Mouse (Mus musculus) forebrain, embryonic 15.5 days (tissue): ENCODE measurements around the gene Drd3. TPM values are rescaled to one million over a fixed set of nuclear protein-coding genes. Genes with fewer than 3 reads are reported as not detected.

Experiments
- ATAC-seq: fragments of 200-750 bp; cut with Nextera tagmentation; replicated peaks from 2 replicates; pipeline ENCODE4 v1.8.0; 2017; ENCODE audit warnings: mild to moderate bottlenecking, moderate TSS enrichment, moderate library complexity
- H3K27ac ChIP-seq: fragments of 300-500 bp; sonication (generic); replicated peaks from 2 replicates; pipeline ENCODE4 v1.5.1; 2015; ENCODE audit warnings: mild to moderate bottlenecking, inconsistent platforms
- H3K27me3 ChIP-seq: fragments of 300-500 bp; sonication (generic); 2 replicates; pipeline ENCODE4 v1.6.1; 2015; ENCODE audit warnings: inconsistent platforms
- H3K36me3 ChIP-seq: fragments of 300-500 bp; sonication (generic); 2 replicates; pipeline ENCODE4 v1.6.1; 2015; ENCODE audit warnings: mild to moderate bottlenecking, inconsistent platforms
- H3K4me1 ChIP-seq: fragments of 300-500 bp; sonication (generic); 2 replicates; pipeline ENCODE4 v1.6.1; 2015; ENCODE audit warnings: inconsistent platforms
- H3K4me2 ChIP-seq: fragments of 300-500 bp; sonication (generic); replicated peaks from 2 replicates; pipeline ENCODE4 v1.6.1; 2015; ENCODE audit warnings: mild to moderate bottlenecking, inconsistent platforms
- H3K4me3 ChIP-seq: fragments of 300-500 bp; sonication (generic); 2 replicates; pipeline ENCODE4 v1.5.1; 2015; ENCODE audit warnings: mild to moderate bottlenecking, inconsistent platforms
- H3K9ac ChIP-seq: fragments of 300-500 bp; sonication (generic); replicated peaks from 2 replicates; pipeline ENCODE4 v1.6.1; 2015; ENCODE audit warnings: mild to moderate bottlenecking, inconsistent platforms
- H3K9me3 ChIP-seq: fragments of 300-500 bp; sonication (generic); 2 replicates; pipeline ENCODE4 v1.6.1; 2016; ENCODE audit warnings: inconsistent platforms
- WGBS: fragments of 180-500 bp; shearing (Covaris S2); methylation state at CpG from one replicate; pipeline ENCODE4 v1.1.7; 2015; ENCODE audit warnings: mixed read lengths; 5-methylcytosine and 5-hydroxymethylcytosine counted together
- polyA plus RNA-seq: library from polyadenylated mRNA; unstranded; fragments of >200 nt; fragmentation: Nextera tagmentation; extraction: Ambion mirVana; gene quantifications from 2 replicates; pipeline ENCODE4 v1.2.1, GENCODE M21; 2015

The Drd3 gene
- polyA plus RNA-seq, 1 experiment from 2014 or later: not detected

DNA sequence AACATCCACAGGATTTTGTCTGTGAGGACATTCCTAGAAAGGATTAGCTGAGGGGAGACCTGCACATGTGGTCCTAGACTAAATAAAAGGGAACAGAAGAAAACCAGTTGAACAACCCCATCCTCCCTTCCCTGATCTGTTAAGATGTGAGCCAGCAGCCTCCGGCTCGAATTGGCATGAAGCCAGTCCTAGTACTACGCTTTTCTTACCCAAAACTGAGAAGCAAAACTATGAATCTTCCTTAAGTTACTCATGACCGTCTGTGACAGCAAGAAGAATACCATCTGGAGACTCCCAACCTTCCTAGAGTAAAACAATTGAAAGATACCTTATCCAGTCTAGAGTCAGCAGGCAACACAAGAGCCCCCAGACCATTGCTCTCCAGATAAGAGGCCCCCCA is 15.9 kb upstream of the Drd3 start:
- Histone ChIP-seq H3K4me2 (no peak overlapping the region), H3K9ac (no peak overlapping the region), H3K4me1 (no peaks in the 10 kb centered on the region), H3K27me3 (no peaks in the 10 kb centered on the region), H3K27ac (no peak overlapping the region), H3K4me3 (no peak overlapping the region), H3K9me3 (no peaks in the 10 kb centered on the region), H3K36me3 (no peaks in the 10 kb centered on the region)
- 72% methylated on average over 4 of the region's 4 CpGs for WGBS
- no peak for ATAC-seq

DNA sequence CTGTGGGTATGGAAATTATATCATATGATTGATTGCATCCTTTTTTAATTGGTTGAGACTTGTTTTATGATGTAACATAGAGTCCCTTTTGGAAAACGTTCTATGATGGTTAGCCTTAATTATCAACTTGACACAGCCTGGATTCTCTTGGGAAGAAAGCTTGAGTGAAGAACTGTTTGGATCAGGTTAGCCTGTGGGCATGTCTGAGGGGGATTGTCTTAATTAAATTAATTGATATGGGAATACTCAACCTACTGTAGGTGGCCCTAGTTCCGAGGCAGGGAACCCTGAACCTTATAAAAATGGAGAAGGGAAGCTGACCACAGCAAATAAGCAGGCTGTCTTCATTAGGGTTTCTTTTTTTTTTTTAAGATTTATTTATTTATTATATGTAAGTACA is 12.9 kb upstream of the Drd3 start:
- no peak for ATAC-seq

DNA sequence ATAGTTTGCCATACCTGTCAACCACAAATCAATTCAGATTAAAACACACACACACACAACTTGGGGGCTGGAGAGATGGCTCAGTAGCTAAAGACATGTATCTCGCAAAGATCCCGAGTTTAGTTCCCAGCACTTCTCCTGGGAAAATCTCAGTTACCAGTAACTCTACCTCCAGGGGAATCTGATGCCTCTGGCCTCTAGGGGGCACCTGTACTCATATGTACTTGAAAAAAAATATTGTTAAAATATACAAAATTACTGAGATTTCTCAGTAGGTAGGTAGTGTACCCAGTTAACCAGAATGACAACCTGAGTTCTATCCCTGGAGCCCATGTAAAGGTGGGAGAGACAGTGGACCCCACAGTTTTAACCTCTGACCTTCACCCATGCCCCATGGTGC is 5.4 kb upstream of the Drd3 start:
- no peak overlapping the region for H3K27ac ChIP-seq
- no peaks in the 10 kb centered on the region for H3K4me1 ChIP-seq
- no peaks in the 10 kb centered on the region for H3K36me3 ChIP-seq
- no peak overlapping the region for H3K9ac ChIP-seq
- no peaks in the 10 kb centered on the region for H3K27me3 ChIP-seq
- H3K9me3 ChIP-seq: no peaks in the 10 kb centered on the region
- 93% methylated on average over 2 of the region's 2 CpGs for WGBS
- no peak for ATAC-seq
- no peak overlapping the region for H3K4me2 ChIP-seq
- no peak overlapping the region for H3K4me3 ChIP-seq

More for the DNA sequence above, 12.9 kb upstream of the Drd3 start:
- Histone ChIP-seq H3K36me3 (no peaks in the 10 kb centered on the region), H3K4me2 (no peak overlapping the region), H3K4me3 (no peak overlapping the region), H3K27ac (no peak overlapping the region), H3K27me3 (no peaks in the 10 kb centered on the region), H3K9me3 (no peaks in the 10 kb centered on the region), H3K9ac (no peak overlapping the region), H3K4me1 (no peaks in the 10 kb centered on the region)
- 66% methylated on average over 2 of the region's 2 CpGs for WGBS

DNA sequence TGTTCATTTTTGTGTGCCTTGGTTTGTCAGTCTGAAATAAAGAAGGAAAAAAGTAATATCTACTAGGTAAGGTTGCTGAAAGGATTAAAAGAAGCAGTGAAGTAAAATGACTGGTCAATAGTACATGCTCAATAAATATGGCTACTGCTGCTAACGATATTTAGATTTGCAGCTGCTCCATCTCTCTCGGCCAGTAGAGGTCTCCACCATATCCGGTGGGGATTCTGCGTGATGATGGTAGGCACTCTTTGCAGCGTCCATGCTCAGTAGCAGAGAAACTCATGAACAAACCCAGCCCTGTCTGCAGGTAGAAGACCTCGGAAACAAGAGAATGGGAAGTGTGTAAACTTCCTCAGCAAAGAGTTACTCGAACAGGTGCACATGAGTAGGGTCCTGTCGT is 926 bp upstream of the Drd3 start:
- Histone ChIP-seq H3K4me2 (no peak overlapping the region), H3K36me3 (no peaks in the 10 kb centered on the region), H3K4me1 (peaks cover 6% of the 10 kb centered on the region; the same call in 1 of the 2 replicates), H3K27ac (no peak overlapping the region), H3K9me3 (no peaks in the 10 kb centered on the region), H3K9ac (no peak overlapping the region), H3K27me3 (no peaks in the 10 kb centered on the region), H3K4me3 (no peak overlapping the region)
- WGBS: 85% methylated on average over 8 of the region's 8 CpGs
- no peak for ATAC-seq

DNA sequence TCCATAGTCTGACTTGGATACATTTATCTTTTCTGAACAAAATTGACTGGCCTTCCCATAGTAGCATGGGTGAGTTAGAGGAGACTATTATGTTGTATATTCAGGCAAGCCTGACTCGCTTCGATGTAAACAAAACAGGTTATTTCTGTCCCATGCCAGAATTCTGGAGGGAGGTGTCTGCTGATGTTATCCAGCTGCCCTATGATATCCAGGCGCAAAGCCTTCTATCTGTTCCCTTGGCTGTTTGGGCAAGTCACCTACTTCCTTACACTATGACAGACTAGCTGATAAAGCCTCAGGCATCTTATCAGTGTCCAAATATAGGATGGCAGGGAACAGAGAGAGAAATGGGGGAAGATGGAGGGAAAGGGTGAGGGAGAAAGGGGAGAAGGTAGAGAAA is 18.5 kb downstream of the Drd3 start:
- no peak for ATAC-seq
- WGBS: 94% methylated on average over 3 of the region's 3 CpGs

DNA sequence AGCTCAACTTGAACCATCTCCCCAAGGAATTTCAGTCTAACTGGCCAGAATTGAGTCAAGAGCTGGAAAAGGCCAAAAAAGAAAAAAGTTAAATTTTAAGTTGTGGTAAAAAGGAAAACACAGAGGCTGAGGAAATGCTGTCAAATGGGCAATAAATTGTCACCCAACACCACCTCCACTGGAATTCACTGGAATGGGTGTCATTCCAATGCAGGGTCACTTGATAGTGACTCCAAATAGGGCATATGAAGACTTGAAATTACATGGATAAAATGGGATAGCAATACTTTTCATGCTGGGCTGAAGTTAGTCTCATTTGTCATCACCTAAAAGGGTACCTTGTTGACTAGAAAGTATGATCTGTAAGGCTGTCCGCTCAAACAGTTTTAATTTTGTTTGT is 18.9 kb downstream of the Drd3 start:
- no peak overlapping the region for H3K4me2 ChIP-seq
- WGBS: 95% methylated on average over 1 of the region's 1 CpGs
- H3K27me3 ChIP-seq: no peaks in the 10 kb centered on the region
- no peaks in the 10 kb centered on the region for H3K9me3 ChIP-seq
- H3K36me3 ChIP-seq: no peaks in the 10 kb centered on the region
- H3K27ac ChIP-seq: no peak overlapping the region
- H3K4me1 ChIP-seq: no peaks in the 10 kb centered on the region
- H3K4me3 ChIP-seq: no peak overlapping the region
- ATAC-seq: no peak
- H3K9ac ChIP-seq: no peak overlapping the region

More for the DNA sequence above, 18.5 kb downstream of the Drd3 start:
- Histone ChIP-seq H3K9ac (no peak overlapping the region), H3K4me1 (no peaks in the 10 kb centered on the region), H3K9me3 (no peaks in the 10 kb centered on the region), H3K36me3 (no peaks in the 10 kb centered on the region), H3K4me3 (no peak overlapping the region), H3K27me3 (no peaks in the 10 kb centered on the region), H3K4me2 (no peak overlapping the region), H3K27ac (no peak overlapping the region)

DNA sequence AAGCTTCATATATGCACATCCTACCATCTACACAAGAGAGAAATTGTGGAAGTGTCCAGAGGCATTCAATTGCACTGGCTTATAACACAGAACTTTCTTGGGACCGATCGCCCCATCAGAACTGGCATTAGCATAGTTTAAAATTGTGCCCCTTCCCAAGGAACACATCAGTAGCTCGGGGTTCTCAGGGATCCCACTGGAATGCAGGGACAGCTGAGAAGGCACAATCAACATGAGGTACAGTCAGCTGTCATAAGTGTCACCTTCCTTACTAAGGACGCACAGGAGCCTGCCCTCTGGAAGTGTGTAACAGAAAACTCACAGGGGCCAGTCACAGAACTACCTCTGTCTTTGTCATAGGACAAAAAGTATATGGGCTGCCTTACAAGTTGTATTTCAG is 19.7 kb downstream of the Drd3 start:
- WGBS: 94% methylated on average over 4 of the region's 4 CpGs
- Histone ChIP-seq H3K9ac (no peak overlapping the region), H3K4me2 (no peak overlapping the region), H3K9me3 (no peaks in the 10 kb centered on the region), H3K27me3 (no peaks in the 10 kb centered on the region), H3K4me3 (no peak overlapping the region), H3K27ac (no peak overlapping the region), H3K4me1 (no peaks in the 10 kb centered on the region), H3K36me3 (no peaks in the 10 kb centered on the region)
- no peak for ATAC-seq

DNA sequence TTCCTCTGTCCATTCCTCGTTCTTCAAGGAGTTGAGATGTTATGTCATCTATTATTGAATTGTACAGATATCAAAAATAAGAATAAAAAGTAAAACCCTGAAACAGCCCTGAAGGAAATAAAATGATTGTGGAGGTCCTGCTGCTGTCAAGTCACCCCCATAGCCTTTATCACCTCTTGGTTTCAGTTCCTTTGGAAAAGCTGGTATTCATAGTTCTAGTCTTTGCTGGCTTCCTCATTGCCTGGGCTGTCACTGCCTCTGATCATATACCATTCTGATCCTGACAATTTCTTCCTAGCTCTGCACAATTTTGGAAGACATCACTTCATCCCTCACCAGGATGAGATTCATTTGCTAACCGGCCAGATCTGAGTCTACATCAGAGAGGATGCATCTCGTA is 23.1 kb downstream of the Drd3 start:
- Histone ChIP-seq H3K9ac (no peak overlapping the region), H3K36me3 (no peaks in the 10 kb centered on the region), H3K27me3 (no peaks in the 10 kb centered on the region), H3K4me2 (no peak overlapping the region), H3K27ac (no peak overlapping the region), H3K4me1 (no peaks in the 10 kb centered on the region), H3K9me3 (no peaks in the 10 kb centered on the region), H3K4me3 (no peak overlapping the region)
- 86% methylated on average over 3 of the region's 3 CpGs for WGBS
- ATAC-seq: no peak

DNA sequence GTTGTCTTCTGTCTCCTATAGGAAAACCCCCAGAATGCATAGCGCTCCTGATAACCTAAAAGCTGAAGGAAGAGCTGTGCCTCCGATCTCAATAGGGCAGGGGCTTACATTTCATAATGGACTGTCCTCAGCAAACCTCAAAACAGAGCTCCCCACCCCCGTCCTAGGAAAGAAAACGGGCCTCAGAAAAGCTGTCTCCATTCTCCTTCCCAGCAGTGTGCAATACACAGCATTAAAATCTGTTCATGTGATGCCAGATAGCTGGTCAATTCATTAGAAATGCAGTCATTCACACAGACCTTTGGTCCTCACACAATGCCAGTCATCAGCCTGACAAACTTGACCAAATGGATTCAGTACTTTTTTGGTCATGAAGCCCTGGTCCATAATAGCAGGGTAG is 45.7 kb downstream of the Drd3 start:
- H3K4me3 ChIP-seq: no peak overlapping the region
- H3K9me3 ChIP-seq: 0 out of 2 replicates have a peak, but pooled peaks cover 4% of the 10 kb centered on the region
- H3K27me3 ChIP-seq: no peaks in the 10 kb centered on the region
- no peaks in the 10 kb centered on the region for H3K36me3 ChIP-seq
- WGBS: 7% methylated on average over 4 of the region's 4 CpGs
- peaks cover 31% of the 10 kb centered on the region for H3K4me1 ChIP-seq
- H3K27ac ChIP-seq: peak overlapping the region; percentile 72
- 0 out of 2 replicates have a peak overlapping the region, but pooled peaks have one; percentile 3 for H3K9ac ChIP-seq
- no peak overlapping the region for H3K4me2 ChIP-seq
- peak; percentile 62 for ATAC-seq

DNA sequence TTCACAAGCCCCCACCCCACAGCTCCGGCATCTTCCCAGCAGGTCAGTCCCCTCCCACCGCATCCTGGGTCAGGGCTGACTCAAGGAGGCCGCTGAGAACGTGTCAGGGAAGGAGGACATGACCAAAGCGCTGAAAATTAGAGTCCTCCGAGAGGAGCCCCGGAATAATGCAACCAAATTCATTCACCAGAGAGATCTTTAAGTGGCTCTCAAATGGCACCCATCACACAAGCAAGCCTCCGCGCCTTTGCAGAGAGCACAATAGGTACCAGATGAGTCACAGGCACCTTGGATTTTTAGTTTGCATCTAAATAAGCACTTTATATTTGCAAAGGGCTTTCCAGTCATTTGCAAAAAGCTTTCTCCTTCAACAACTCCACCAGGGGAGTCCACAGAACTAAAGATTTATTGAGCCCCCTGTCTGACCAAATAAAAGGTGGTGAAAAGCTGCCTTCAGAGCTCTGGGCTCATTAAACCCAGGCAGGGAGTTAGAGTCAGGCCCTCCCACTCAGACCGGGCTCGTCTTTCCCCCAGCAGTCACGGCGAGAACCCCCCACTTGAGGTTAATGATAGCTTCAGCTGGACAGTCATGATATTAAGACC is 46.4 kb downstream of the Drd3 start:
- Histone ChIP-seq H3K27me3 (no peaks in the 10 kb centered on the region), H3K27ac (peak overlapping the region; percentile 72), H3K9me3 (0 out of 2 replicates have a peak, but pooled peaks cover 4% of the 10 kb centered on the region), H3K4me1 (peaks cover 31% of the 10 kb centered on the region), H3K4me2 (peak overlapping the region; percentile 31; the same call in 1 of the 2 replicates), H3K36me3 (no peaks in the 10 kb centered on the region), H3K9ac (0 out of 2 replicates have a peak overlapping the region, but pooled peaks have one; percentile 32), H3K4me3 (no peak overlapping the region)
- ATAC-seq: peak; percentile 82
- 4% methylated on average over 13 of the region's 13 CpGs for WGBS

DNA sequence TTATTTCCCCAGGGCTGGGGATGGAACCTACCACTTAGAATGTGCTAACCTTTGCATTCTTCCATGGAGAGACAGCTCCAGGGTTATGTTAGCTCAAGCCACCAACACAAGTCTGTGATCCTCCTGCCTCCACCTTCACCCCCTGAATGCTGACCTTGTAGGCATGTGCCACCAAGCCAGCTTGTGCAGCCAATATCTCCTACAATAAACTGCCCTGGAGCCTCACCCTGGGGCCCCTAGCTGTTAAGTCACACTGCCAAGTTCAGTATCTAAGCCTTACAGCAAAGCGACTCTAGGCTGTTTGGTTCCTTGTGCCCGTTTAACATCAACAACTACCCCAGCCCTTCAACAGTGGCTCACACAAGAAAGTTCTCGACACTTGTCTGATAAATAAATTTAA is 47.3 kb downstream of the Drd3 start:
- H3K4me3 ChIP-seq: no peak overlapping the region
- H3K27me3 ChIP-seq: no peaks in the 10 kb centered on the region
- 27% methylated on average over 3 of the region's 3 CpGs for WGBS
- H3K4me2 ChIP-seq: no peak overlapping the region
- no peaks in the 10 kb centered on the region for H3K36me3 ChIP-seq
- 0 out of 2 replicates have a peak, but pooled peaks cover 4% of the 10 kb centered on the region for H3K9me3 ChIP-seq
- H3K9ac ChIP-seq: no peak overlapping the region
- H3K4me1 ChIP-seq: peaks cover 31% of the 10 kb centered on the region
- ATAC-seq: no peak
- H3K27ac ChIP-seq: peak overlapping the region; percentile 72

DNA sequence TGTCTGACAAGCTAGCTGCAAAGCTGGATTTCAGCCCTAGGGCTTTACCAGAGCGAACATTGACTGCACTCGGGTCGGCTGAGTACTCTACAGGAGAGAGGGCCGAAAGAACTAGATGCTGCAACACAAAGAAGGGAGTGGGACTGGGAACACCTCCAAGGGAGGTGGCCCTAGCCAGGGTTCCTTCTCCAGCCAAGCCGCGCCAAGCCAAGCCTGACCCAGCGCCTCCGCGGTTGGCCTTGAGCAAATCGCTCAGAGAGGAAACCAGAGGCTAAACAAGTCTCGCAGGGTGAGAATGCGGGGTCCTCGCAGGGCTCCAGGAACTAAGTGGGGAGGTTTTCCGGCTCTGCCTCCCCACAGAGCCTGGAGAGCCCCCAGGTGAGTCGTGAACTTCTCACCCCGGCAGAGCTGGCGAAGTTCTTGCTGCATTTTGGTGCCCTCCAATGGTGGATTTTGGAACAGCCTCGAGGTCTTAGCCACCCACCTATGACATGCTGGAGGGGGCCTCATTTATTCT is 48.0 kb downstream of the Drd3 start:
- 1% methylated on average over 18 of the region's 18 CpGs for WGBS
- H3K27ac ChIP-seq: peak overlapping the region; percentile 72
- peak overlapping the region; percentile 23; the same call in 1 of the 2 replicates for H3K9ac ChIP-seq
- no peaks in the 10 kb centered on the region for H3K36me3 ChIP-seq
- peak overlapping the region; percentile 36 for H3K4me3 ChIP-seq
- peak; percentile 73 for ATAC-seq
- H3K9me3 ChIP-seq: no peaks in the 10 kb centered on the region
- H3K4me2 ChIP-seq: peak overlapping the region; percentile 67
- no peaks in the 10 kb centered on the region for H3K27me3 ChIP-seq
- H3K4me1 ChIP-seq: peaks cover 31% of the 10 kb centered on the region

DNA sequence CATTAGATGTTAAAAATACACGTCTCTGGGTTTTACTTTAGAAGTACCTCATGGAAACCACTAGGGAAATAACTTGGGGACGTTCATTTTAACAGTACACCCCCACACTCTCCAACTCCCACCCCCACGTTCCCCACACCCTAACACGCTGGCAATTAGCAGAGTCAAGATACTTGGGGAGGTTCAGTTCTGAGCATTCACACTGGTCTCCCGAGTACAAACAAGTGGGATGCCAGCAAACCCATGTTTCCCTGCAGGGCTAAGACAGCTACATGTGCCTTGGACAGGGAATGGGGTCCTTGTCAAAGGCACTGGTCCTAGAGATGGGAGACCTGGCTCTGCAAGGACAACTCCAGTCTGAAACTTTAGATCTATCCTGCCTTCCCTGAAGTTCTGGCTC is 48.6 kb downstream of the Drd3 start:
- 0 out of 2 replicates have a peak overlapping the region, but pooled peaks have one; percentile 72 for H3K27ac ChIP-seq
- 0 out of 2 replicates have a peak, but pooled peaks have one; percentile 0 for ATAC-seq
- 33% methylated on average over 5 of the region's 5 CpGs for WGBS

More for the DNA sequence above, 48.6 kb downstream of the Drd3 start:
- Histone ChIP-seq H3K9ac (no peak overlapping the region), H3K9me3 (no peaks in the 10 kb centered on the region), H3K36me3 (no peaks in the 10 kb centered on the region), H3K4me2 (no peak overlapping the region), H3K4me3 (no peak overlapping the region), H3K27me3 (no peaks in the 10 kb centered on the region), H3K4me1 (peaks cover 31% of the 10 kb centered on the region)
